Mouse (Mus musculus) heart, embryonic 16.5 days (tissue): ENCODE measurements at regions not wholly inside any gene's neighbourhood (a gene's known extent, or its start where the extent isn't known, plus 50 kb on each side); places are given as distances from the start of the nearest gene placed in this dataset.

Source experiments
- ATAC-seq: fragments of 200-750 bp; cut with Nextera tagmentation; replicated peaks from 2 replicates; pipeline ENCODE4 v1.8.0; 2017; ENCODE audit warnings: moderate number of reproducible peaks; ENCODE audit not compliant: insufficient read depth, low FRiP score; ENCODE audit errors: extremely low read depth
- H3K27ac ChIP-seq: fragments of 300-500 bp; sonication (generic); 2 replicates; pipeline ENCODE4 v1.5.1; 2014; ENCODE audit warnings: mild to moderate bottlenecking, low read length, control low read depth, moderate library complexity
- H3K27me3 ChIP-seq: fragments of 300-500 bp; sonication (generic); 2 replicates; pipeline ENCODE4 v1.6.1; 2014; ENCODE audit warnings: low read length, mixed read lengths; ENCODE audit not compliant: control insufficient read depth, insufficient read depth
- H3K36me3 ChIP-seq: fragments of 300-500 bp; sonication (generic); 2 replicates; pipeline ENCODE4 v1.6.1; 2014; ENCODE audit not compliant: control insufficient read depth, insufficient read depth
- H3K4me1 ChIP-seq: fragments of 300-500 bp; sonication (generic); 2 replicates; pipeline ENCODE4 v1.6.1; 2014; ENCODE audit warnings: low read length, mixed read lengths; ENCODE audit not compliant: control insufficient read depth, insufficient read depth
- H3K4me2 ChIP-seq: fragments of 300-500 bp; sonication (generic); 2 replicates; pipeline ENCODE4 v1.6.1; 2014; ENCODE audit warnings: low read depth, mild to moderate bottlenecking, control low read depth, low read length
- H3K4me3 ChIP-seq: fragments of 300-500 bp; sonication (generic); 2 replicates; pipeline ENCODE4 v1.5.1; 2014; ENCODE audit warnings: mild to moderate bottlenecking, control low read depth, low read length
- H3K9ac ChIP-seq: fragments of 300-500 bp; sonication (generic); 2 replicates; pipeline ENCODE4 v1.6.1; 2014; ENCODE audit warnings: low read length, control low read depth
- H3K9me3 ChIP-seq: fragments of 300-500 bp; sonication (generic); replicated peaks from 2 replicates; pipeline ENCODE4 v1.6.1; 2016; ENCODE audit warnings: low read length; ENCODE audit not compliant: control insufficient read depth
- WGBS: fragments of 180-500 bp; shearing (Covaris S2); extraction: QIAGEN DNeasy Blood & Tissue Kit; methylation state at CpG from one replicate; pipeline ENCODE4 v1.1.7; 2014; 5-methylcytosine and 5-hydroxymethylcytosine counted together

DNA sequence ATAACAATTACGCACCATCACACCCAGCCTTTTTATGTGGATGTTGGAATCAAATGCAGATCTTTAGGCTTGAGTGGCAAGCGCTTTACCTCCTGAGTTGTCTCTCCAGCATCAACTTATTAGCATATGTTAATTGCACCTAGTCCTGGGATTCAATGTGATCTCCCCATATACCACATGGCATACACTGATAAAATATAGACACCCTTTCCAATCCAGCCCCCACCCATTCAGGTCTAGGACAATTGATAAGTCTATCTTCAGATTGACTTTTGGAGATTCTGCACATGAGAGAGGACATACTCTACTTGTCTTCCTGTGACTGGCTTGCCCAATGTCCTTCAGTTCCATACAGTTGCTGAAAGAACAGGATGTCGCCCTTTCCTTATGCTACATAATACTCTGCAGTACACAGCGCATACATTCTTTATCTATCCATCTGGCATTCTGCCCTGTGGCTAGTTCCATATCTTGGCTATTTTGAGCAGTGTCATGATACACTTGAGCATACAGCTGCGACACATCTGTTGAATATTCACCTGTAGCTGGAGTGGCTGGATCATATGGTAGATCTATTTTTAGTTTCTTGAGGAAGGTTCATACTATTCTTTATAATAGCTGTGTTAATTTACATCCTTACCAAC, 120.3 kb downstream of the Gsdmc2 start:
- ATAC-seq, result no peak
- Histone ChIP-seq H3K4me3 (no peak overlapping the region), H3K4me2 (no peak overlapping the region), H3K27me3 (no peaks in the 10 kb centered on the region), H3K9ac (no peak overlapping the region), H3K9me3 (no peaks in the 10 kb centered on the region), H3K4me1 (peaks cover 28% of the 10 kb centered on the region), H3K27ac (no peak overlapping the region), H3K36me3 (no peaks in the 10 kb centered on the region)
- WGBS, result 62% methylated on average over 5 of the region's 5 CpGs

DNA sequence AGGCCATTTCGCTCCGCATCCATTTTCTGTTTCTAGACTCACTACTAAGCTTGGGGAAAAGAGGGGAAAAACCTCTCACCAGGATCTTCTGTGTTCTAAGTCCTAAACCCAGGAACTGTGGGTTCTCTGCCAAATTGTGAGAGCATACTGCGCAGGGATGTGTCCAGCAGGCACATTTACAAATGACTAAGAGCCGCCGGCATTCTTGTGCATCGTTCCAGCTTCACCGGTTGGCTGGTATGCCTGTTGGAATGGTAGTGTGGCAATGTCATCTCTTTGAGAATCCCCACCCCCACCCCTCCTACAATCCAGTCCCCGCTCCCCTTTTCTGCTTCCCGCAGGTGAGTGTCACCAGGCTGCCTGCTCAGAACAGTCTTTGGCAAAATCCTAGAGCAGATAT, 122.0 kb downstream of the Gsdmc2 start:
- no peak overlapping the region for H3K27ac ChIP-seq
- 51% methylated on average over 9 of the region's 9 CpGs for WGBS
- ATAC-seq, result no peak

DNA sequence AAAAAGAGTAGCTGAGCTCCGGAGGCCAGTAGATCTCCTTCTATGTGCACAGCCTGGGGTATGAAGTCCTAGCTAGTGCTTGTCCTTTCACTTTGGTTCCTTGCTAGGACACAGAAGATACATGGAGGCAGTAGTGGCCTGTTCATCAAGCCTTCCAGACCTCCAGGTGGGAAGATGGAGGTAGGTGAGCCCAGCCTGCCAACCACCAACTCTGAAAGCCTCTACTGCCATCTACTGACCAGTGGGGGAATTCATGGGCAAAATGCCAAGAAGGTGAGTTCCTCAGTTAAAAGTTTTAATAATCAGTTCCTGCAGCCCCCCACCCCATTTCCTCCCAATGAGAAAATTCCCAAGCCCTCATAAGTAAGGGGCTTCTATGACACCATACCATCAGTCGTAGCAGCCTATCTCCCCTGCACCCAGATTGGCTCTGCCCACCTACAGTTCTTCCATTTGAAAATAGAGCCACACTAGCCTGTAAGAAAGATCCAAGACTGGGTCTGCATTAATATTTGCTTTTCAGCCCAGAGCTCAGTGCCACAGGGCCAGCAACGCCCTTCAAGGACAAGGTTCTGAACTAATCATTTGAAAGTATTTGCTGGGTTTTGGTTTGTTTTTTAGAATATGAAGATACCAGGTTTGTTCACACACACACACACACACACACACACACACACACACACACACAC, 123.2 kb downstream of the Gsdmc2 start:
- Histone ChIP-seq H3K4me2 (no peak overlapping the region), H3K4me1 (peaks cover 23% of the 10 kb centered on the region), H3K36me3 (no peaks in the 10 kb centered on the region), H3K27ac (no peak overlapping the region), H3K27me3 (no peaks in the 10 kb centered on the region), H3K9me3 (no peaks in the 10 kb centered on the region), H3K4me3 (no peak overlapping the region), H3K9ac (no peak overlapping the region)
- ATAC-seq, result no peak
- 77% methylated on average over 3 of the region's 3 CpGs for WGBS

More for the DNA sequence above, 122.0 kb downstream of the Gsdmc2 start:
- Histone ChIP-seq H3K4me1 (peaks cover 28% of the 10 kb centered on the region), H3K4me3 (no peak overlapping the region), H3K36me3 (no peaks in the 10 kb centered on the region), H3K27me3 (no peaks in the 10 kb centered on the region), H3K4me2 (no peak overlapping the region), H3K9ac (no peak overlapping the region; the same call in 1 of the 2 replicates), H3K9me3 (no peaks in the 10 kb centered on the region)

DNA sequence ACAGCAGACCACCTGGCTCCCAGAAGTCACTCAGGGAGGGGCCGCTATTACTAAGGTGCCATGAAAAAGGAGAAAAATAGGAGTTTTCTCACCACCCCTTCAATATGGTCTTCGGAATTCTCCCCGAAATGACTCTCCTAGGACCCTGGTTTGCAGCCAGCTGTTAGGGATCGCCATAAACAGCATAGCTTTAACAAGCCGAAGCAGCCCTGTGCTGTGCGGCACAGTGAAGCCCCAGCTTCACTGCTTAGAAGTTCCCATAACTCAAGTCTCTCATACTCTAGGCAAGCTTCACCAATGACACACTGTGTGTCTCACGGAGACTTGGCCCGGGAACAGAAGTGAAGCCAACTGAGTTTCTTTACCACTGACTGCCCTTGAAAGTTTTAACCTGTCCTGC, 127.2 kb downstream of the Gsdmc2 start:
- H3K9ac ChIP-seq, result no peak overlapping the region
- H3K27ac ChIP-seq, result no peak overlapping the region
- no peak overlapping the region for H3K4me3 ChIP-seq
- ATAC-seq, result no peak
- H3K4me1 ChIP-seq, result peaks cover under 1% of the 10 kb centered on the region; the same call in 1 of the 2 replicates
- no peaks in the 10 kb centered on the region for H3K36me3 ChIP-seq
- H3K9me3 ChIP-seq, result no peaks in the 10 kb centered on the region
- no peak overlapping the region for H3K4me2 ChIP-seq
- no peaks in the 10 kb centered on the region for H3K27me3 ChIP-seq
- WGBS, result 90% methylated on average over 8 of the region's 8 CpGs

DNA sequence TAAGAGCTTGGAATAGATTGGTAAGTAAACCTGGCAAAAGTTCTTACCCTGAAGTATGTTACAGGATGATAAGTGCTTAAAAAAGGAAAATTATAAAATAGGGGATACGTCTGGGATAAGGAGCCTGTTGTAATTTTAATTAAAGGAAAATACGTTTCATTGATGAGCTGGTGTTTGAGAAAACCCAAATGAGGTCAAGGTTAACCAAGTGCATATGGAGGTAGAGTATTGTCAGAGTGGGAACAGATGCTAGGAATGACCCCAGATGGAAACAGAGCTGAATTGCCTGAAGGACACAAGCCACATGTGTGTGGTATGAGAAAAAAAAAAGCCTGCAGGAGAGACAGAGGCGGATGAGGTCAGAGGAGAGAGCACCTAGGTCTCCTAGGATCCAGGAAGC, 131.3 kb downstream of the Gsdmc2 start:
- no peaks in the 10 kb centered on the region for H3K9me3 ChIP-seq
- no peaks in the 10 kb centered on the region for H3K4me1 ChIP-seq
- no peak overlapping the region for H3K4me2 ChIP-seq
- WGBS, result 76% methylated on average over 3 of the region's 3 CpGs
- H3K4me3 ChIP-seq, result no peak overlapping the region
- H3K9ac ChIP-seq, result no peak overlapping the region
- no peaks in the 10 kb centered on the region for H3K27me3 ChIP-seq
- no peak overlapping the region for H3K27ac ChIP-seq
- no peaks in the 10 kb centered on the region for H3K36me3 ChIP-seq
- no peak for ATAC-seq

DNA sequence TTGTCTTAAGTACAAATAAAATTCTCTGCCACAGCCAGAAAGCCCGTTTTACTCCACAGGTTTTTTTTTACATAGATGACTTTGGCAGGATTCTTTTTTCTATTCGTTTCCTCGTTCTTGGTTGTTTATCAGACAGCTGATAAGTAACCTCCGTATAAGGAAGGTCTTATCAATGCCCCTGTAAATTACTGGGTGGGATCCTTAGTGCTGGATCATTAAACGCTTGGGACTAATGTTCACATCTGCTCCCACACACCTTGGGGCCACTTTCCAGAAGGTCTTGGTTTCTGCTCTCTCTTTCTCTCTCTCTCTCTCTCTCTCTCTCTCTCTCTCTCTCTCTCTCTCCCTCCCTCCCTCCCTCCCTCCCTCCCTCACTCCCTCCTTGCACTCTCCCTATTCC, 134.6 kb downstream of the Gsdmc2 start:
- no peak overlapping the region for H3K4me3 ChIP-seq
- H3K9ac ChIP-seq, result no peak overlapping the region
- H3K4me1 ChIP-seq, result no peaks in the 10 kb centered on the region
- WGBS, result 14% methylated on average over 5 of the region's 5 CpGs
- no peak overlapping the region for H3K4me2 ChIP-seq
- H3K36me3 ChIP-seq, result no peaks in the 10 kb centered on the region
- no peak overlapping the region for H3K27ac ChIP-seq
- no peaks in the 10 kb centered on the region for H3K9me3 ChIP-seq
- no peaks in the 10 kb centered on the region for H3K27me3 ChIP-seq
- ATAC-seq, result no peak

DNA sequence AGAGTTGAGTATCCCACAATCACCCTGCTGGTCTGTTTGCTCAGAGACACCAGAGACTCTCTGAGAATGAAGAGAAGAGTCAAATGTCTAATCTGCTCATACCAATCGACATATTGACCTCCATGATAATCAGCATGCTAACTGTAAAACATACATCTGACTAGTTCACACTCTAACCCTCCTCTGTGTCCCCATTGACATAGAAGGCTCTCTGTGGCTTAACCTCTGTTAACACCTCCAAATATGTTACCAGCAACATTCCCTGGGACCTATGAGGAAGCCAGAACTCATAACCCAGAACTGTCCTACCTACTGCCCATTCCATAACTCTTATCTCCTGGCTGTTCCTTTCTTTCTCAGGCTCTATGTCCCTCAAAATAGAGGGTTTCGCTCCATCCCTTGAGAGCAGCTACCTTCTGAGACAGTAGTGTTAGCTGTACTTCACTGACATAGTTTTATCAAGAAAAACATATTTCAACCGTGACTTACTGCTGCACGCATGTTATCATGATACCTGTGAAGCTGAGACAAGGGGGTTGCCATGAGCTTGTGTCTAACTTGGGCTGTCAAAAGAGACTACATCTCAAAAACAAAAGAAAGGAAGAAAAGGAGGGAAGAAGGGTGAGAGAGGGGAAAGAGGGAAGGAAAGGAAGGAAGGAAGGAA, 135.6 kb downstream of the Gsdmc2 start:
- Histone ChIP-seq H3K27ac (no peak overlapping the region), H3K4me3 (no peak overlapping the region), H3K4me2 (no peak overlapping the region), H3K27me3 (no peaks in the 10 kb centered on the region), H3K9ac (no peak overlapping the region), H3K9me3 (no peaks in the 10 kb centered on the region), H3K36me3 (no peaks in the 10 kb centered on the region), H3K4me1 (no peaks in the 10 kb centered on the region)
- WGBS, result 79% methylated on average over 4 of the region's 4 CpGs
- ATAC-seq, result no peak

DNA sequence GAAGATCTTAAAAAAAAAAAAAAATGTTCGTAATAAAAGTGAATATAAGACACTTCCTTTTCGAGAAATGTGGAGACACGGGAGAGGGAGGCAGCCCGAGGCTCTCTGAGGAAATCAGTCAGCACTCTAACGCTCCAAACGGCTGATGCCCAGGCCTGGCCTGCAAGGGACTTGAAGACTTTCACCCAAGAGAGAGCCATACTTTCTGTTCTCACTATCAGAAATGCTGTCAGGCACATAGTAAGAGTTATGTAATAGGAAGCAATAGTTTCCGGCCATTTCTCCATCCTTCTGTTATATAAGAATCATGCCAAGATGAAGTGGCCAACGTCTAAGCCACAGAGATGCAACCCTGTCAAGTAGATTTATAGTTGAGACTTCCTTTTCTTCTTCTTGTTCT, 140.3 kb downstream of the Gsdmc2 start:
- no peaks in the 10 kb centered on the region for H3K9me3 ChIP-seq
- no peak overlapping the region for H3K27ac ChIP-seq
- 74% methylated on average over 8 of the region's 8 CpGs for WGBS
- H3K36me3 ChIP-seq, result no peaks in the 10 kb centered on the region
- ATAC-seq, result no peak
- no peaks in the 10 kb centered on the region for H3K4me1 ChIP-seq
- no peaks in the 10 kb centered on the region for H3K27me3 ChIP-seq
- H3K4me2 ChIP-seq, result no peak overlapping the region
- no peak overlapping the region for H3K4me3 ChIP-seq
- H3K9ac ChIP-seq, result no peak overlapping the region

DNA sequence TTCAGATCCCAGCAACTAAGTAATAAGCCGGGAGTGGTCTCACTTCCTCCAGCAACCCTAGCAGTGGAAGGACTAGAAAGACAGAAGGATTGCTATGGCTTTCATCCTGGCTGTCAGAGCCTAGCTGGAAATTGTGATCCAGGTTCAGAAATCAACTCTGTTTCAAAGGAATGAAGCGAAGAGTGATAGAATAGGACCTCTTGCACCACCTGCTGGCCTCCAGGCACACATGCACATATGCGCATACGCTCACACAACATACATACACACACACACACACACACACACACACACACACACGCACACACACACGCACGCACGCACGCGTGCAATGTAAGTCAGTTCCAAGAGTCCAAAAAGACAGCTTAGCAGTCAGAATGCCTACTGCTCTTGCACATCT, 147.1 kb downstream of the Gsdmc2 start:
- Histone ChIP-seq H3K27me3 (no peaks in the 10 kb centered on the region), H3K36me3 (no peaks in the 10 kb centered on the region), H3K4me3 (no peak overlapping the region), H3K4me2 (no peak overlapping the region), H3K9ac (no peak overlapping the region), H3K9me3 (no peaks in the 10 kb centered on the region), H3K4me1 (no peaks in the 10 kb centered on the region), H3K27ac (no peak overlapping the region)
- no peak for ATAC-seq
- 94% methylated on average over 10 of the region's 10 CpGs for WGBS
